Mouse (Mus musculus) cortical plate, adult 2 months (tissue): ENCODE measurements around the gene Crybb1.

Experiments used
- CTCF ChIP-seq: fragments of 200-500 bp; IDR thresholded peaks from 2 replicates; pipeline ENCODE4 v1.5.1; 2011; ENCODE audit warnings: mild to moderate bottlenecking, control low read depth, low read length; ENCODE audit not compliant: insufficient read depth; ENCODE audit errors: extremely low read depth
- POLR2A ChIP-seq: fragments of 200-500 bp; IDR thresholded peaks from 2 replicates; pipeline ENCODE4 v1.6.1; 2011; ENCODE audit warnings: mild to moderate bottlenecking, low read length, control low read depth; ENCODE audit not compliant: insufficient read depth; ENCODE audit errors: extremely low read depth

- no peak for TF ChIP-seq CTCF
- TF ChIP-seq POLR2A, result no peak
Measured at GRCm38 (mm10) chr5:112273746-112274463, 18.3 kb downstream of the Crybb1 start.
